Comparison of ENCODE assay signal across 8 mouse cellular contexts in genomic region chr8:95331720-95332436, GRCm38 (mm10). TPM values are rescaled to one million over a fixed set of nuclear protein-coding genes. Genes with fewer than 3 reads are reported as not detected.
DNase-seq lines count a peak whose midpoint lies in the region; ATAC-seq and TF ChIP-seq lines count a peak whose summit lies in the region.

TSS of gene Zfp319 (minus strand) at chr8:95331950.
TSS of gene Usb1 (plus strand) at chr8:95332284.

- H3K9me3 ChIP-seq in ES-Bruce4 (replicated peaks; ENCODE audit: control insufficient read depth, insufficient read depth, low read length, poor library complexity, severe bottlenecking) = no peaks in the 10 kb centered on the region
- H3K9me3 ChIP-seq in forebrain, embryonic 14.5 days (replicated peaks; ENCODE audit: control insufficient read depth, low read length) = no peaks in the 10 kb centered on the region

- H3K9ac ChIP-seq in ES-Bruce4 (ENCODE audit: low read depth, poor library complexity, severe bottlenecking) = peak within 1 kb of the TSS; percentile 91
- H3K9ac ChIP-seq in forebrain, embryonic 14.5 days (ENCODE audit: low read length) = peak within 1 kb of the TSS; percentile 93

- 0 out of 2 replicates have a peak, but pooled peaks have one; percentile 43 for TF ChIP-seq EP300 in ES-Bruce4 (IDR thresholded peaks at IDR 0.05; ENCODE audit: insufficient read depth, low read depth, low read length)

- H3K4me1 ChIP-seq in ES-Bruce4 (ENCODE audit: control insufficient read depth, insufficient read depth, low read length) = no peaks in the 10 kb centered on the region
- peaks cover 10% of the 10 kb centered on the region for H3K4me1 ChIP-seq in forebrain, embryonic 14.5 days (ENCODE audit: control insufficient read depth, insufficient read depth, low read length)
- H3K4me1 ChIP-seq in lung, adult 2 months (ENCODE audit: control insufficient read depth, insufficient read depth, low read length) = peaks cover 11% of the 10 kb centered on the region

- H3K4me3 ChIP-seq in ES-Bruce4 (ENCODE audit: low read depth, low read length) = peak within 1 kb of the TSS; percentile 93
- peak within 1 kb of the TSS; percentile 68 for H3K4me3 ChIP-seq in forebrain, embryonic 14.5 days (ENCODE audit: low read depth, low read length)
- H3K4me3 ChIP-seq in lung, adult 2 months (replicated peaks; ENCODE audit: extremely low read depth, low read depth, low read length) = peak within 1 kb of the TSS; percentile 97

- peak; percentile 93 for DNase-seq in forebrain, embryonic 14.5 days (ENCODE audit: low spot score)
- peak; percentile 92 for DNase-seq in heart, postnatal 25 days (ENCODE audit: low spot score)
- peak; percentile 84 to 91 for DNase-seq in layer of hippocampus, adult 18-20 months (ENCODE audit: low spot score in 2 of 2)
- peak; percentile 96 for DNase-seq in lung, adult 2 months
- DNase-seq in thymus, adult 18-20 months = peak; percentile 88 to 91

- H3K27ac ChIP-seq in ES-Bruce4 (ENCODE audit: insufficient read depth, low read length) = peak within 1 kb of the TSS; percentile 86
- peak within 1 kb of the TSS; percentile 94 for H3K27ac ChIP-seq in forebrain, embryonic 14.5 days (ENCODE audit: low read depth, low read length)

- TF ChIP-seq CTCF in ES-Bruce4 (IDR thresholded peaks at IDR 0.05; ENCODE audit: low read depth, low read length) = peak; percentile 25
- TF ChIP-seq CTCF in lung, adult 2 months (IDR thresholded peaks at IDR 0.05; ENCODE audit: insufficient read depth, low read length) = peak; percentile 13; the same call in 1 of the 2 replicates

- intact Hi-C loops in heart, postnatal 25 days (cut with DNase I) = loop anchor here (1.0 to 2.0 kb wide), 2 partner anchors 37 to 78 kb away; no protein-coding TSS in a partner anchor

- H3K36me3 ChIP-seq in ES-Bruce4 (ENCODE audit: control insufficient read depth, insufficient read depth, low read length, poor library complexity, severe bottlenecking) = no peaks in the 10 kb centered on the region
- H3K36me3 ChIP-seq in forebrain, embryonic 14.5 days (ENCODE audit: control insufficient read depth, insufficient read depth, low read length) = peaks cover 28% of the 10 kb centered on the region

- peak; percentile 51 for TF ChIP-seq POLR2A in ES-Bruce4 (IDR thresholded peaks at IDR 0.05; ENCODE audit: insufficient read depth, low read length)
- peak; percentile 96 for TF ChIP-seq POLR2A in lung, adult 2 months (IDR thresholded peaks at IDR 0.05; ENCODE audit: borderline replicate concordance, extremely low read depth, low read depth, low read length)

- under 1% methylated on average over 61 of the region's 80 CpGs for whole genome bisulfite sequencing in forebrain, embryonic 14.5 days
- WGBS in lung, adult 2 months = under 1% methylated on average over 80 of the region's 80 CpGs

- H3K27me3 ChIP-seq in ES-Bruce4 (ENCODE audit: control insufficient read depth, insufficient read depth, low read length, poor library complexity, severe bottlenecking) = no peaks in the 10 kb centered on the region
- no peaks in the 10 kb centered on the region for H3K27me3 ChIP-seq in forebrain, embryonic 14.5 days (replicated peaks; ENCODE audit: control insufficient read depth, insufficient read depth, low read length)

- peak within 1 kb of the TSS; percentile 69 for H3K4me2 ChIP-seq in forebrain, embryonic 14.5 days (ENCODE audit: low read length)

- ATAC-seq in cerebellum, adult (ENCODE audit: insufficient number of reproducible peaks, low FRiP score, low TSS enrichment) = peak; percentile 83
- ATAC-seq in forebrain, embryonic 14.5 days = peak; percentile 94
- ATAC-seq in neutrophil, adult 5-6 weeks (ENCODE audit: extremely low read depth, insufficient number of reproducible peaks, low FRiP score, poor library complexity, severe bottlenecking) = peak; percentile 82

RNA-seq across cellular contexts. Expression of gene Zfp319, which starts in this region (rescaled TPM):
- 2.8 and 2.9 TPM in 2 replicates for polyA plus RNA-seq in ES-Bruce4 (2011; ENCODE audit: insufficient read depth, insufficient read length, low read depth, missing spikeins)
- 11.5 and 14.4 TPM in 2 replicates for polyA plus RNA-seq in forebrain, embryonic 14.5 days (2014; fragmentation: Nextera tagmentation; extraction: Ambion mirVana)
- 1 to 10 TPM; 8.5 to 9.9 TPM for total RNA-seq in heart, postnatal 25 days (2021)
- total RNA-seq in layer of hippocampus, adult 18-20 months (2021) = 10 to 100 TPM; 17.6 to 18.5 TPM
- polyA plus RNA-seq in lung, adult 2 months (2012; rRNA removed) = 17.1 and 20.8 TPM in 2 replicates
- 6.9 and 7.6 TPM in 2 replicates for total RNA-seq in neutrophil, adult 5-6 weeks (2017)

RNA-seq across cellular contexts. Expression of gene Usb1, which starts in this region (rescaled TPM):
- 35.5 and 36.3 TPM in 2 replicates for polyA plus RNA-seq in ES-Bruce4 (2011; ENCODE audit: insufficient read depth, insufficient read length, low read depth, missing spikeins)
- polyA plus RNA-seq in forebrain, embryonic 14.5 days (2014; fragmentation: Nextera tagmentation; extraction: Ambion mirVana) = 40.0 and 45.8 TPM in 2 replicates
- total RNA-seq in heart, postnatal 25 days (2021) = 10 to 100 TPM; 14.2 to 16.6 TPM
- total RNA-seq in layer of hippocampus, adult 18-20 months (2021) = 10 to 100 TPM in 1 of 2 experiments, 1 to 10 TPM in 1; 9.8 to 11.2 TPM
- polyA plus RNA-seq in lung, adult 2 months (2012; rRNA removed) = 26.1 and 31.8 TPM in 2 replicates
- 35.5 and 46.4 TPM in 2 replicates for total RNA-seq in neutrophil, adult 5-6 weeks (2017)

Comparison
In these comparisons a context has a peak if more than half of its experiments do, and no peak if none do; other contexts are left out.
1. Peak in every context shown above with its lines: DNase-seq, ATAC-seq, H3K4me3 ChIP-seq and H3K27ac ChIP-seq.